Mouse (Mus musculus): Measurements from ENCODE around the gene B4galnt3. TPM values are rescaled to one million over a fixed set of nuclear protein-coding genes. Genes with fewer than 3 reads are reported as not detected.
A peak's percentile ranks its signal among the peaks of the same experiment; 100 is the strongest.

Gene B4galnt3
- 0.18 TPM in 2 replicates for polyA plus RNA-seq (2014; fragmentation: Nextera tagmentation; extraction: Ambion mirVana)

DNA sequence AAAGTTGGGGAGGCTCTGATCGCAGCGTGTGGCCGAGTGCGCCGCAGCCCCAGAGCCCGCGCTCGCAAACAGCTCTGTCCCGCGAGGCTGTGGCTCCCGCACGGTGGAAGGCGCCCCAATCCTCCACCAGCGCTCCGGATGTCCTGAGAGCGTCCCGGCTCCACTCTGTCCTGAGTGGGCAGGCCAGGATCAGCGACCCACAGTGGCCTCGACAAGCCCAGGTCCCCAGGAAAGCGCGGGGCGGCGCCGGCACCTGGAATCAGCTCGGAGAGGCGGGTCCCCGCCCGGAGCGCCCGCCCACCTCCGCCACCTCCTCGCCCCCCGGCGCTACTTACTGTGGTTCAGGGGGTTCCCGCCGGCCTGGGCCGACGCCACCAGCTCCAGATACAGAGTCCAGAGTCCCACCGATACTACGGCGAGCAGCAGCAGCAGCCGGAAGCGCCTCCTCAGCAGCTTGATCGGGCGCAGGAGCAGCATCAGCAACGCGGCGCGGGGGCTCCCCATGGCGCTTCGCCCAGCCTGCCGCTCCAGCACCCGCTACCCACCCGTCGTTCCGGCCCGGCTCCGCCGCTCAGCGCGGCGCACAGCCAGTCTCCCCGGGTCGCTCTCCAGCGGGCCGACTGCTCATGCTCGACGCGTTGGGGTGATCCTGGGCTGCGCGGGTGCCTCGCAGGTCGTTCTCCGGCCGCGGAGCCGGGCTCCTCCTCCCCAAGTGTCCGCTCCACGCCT lies at the start of gene B4galnt3, which contains the start of gene D330020A13Rik:
TSS of gene B4galnt3 (minus strand) at position 504 of the 729 bp plus-strand sequence.
TSS of gene D330020A13Rik (plus strand) at position 309 of the 729 bp plus-strand sequence.
- H3K27me3 ChIP-seq (ENCODE audit: control insufficient read depth, insufficient read depth, low read length): peaks cover 9% of the 10 kb centered on the region
- no peak within 1 kb of the TSS for H3K27ac ChIP-seq (replicated peaks; ENCODE audit: low read depth, low read length)
- H3K4me1 ChIP-seq (ENCODE audit: control insufficient read depth, insufficient read depth, low read length): no peaks in the 10 kb centered on the region
- ATAC-seq (replicated peaks; ENCODE audit: insufficient number of reproducible peaks, low FRiP score, low TSS enrichment, low read depth) (peak; percentile 77), DNase-seq (ENCODE audit: low spot score) (peak; percentile 64)
- H3K36me3 ChIP-seq (replicated peaks; ENCODE audit: control insufficient read depth, insufficient read depth, low read depth, low read length): no peaks in the 10 kb centered on the region
- H3K9ac ChIP-seq (replicated peaks; ENCODE audit: low read length): peak within 1 kb of the TSS; percentile 58
- H3K4me2 ChIP-seq (ENCODE audit: low read depth, low read length): peak within 1 kb of the TSS; percentile 99
- WGBS: under 1% methylated on average over 73 of the region's 79 CpGs
- peak within 1 kb of the TSS; percentile 65 for H3K4me3 ChIP-seq (ENCODE audit: low read depth, low read length)
- H3K9me3 ChIP-seq (replicated peaks; ENCODE audit: control insufficient read depth, low read length): no peaks in the 10 kb centered on the region

DNA sequence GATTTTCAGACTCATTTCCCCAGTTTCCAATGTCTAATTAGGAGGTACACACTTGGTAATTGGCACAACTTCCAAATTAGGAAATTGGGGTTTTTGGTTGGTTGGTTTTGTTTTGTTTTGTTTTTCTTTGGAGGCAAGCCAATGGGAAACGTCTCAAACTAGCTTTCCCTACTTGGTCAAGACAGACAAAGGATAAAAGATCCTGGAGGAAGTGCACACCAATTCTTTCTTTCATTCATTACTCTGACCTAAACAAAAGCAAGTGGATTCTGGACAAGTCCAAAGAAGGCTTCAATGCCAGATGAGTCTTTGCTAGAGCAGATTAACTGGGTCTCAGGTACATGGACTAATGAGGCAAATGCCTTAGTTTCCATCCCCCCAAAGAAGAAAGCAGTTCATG lies 49.6 kb upstream of the B4galnt3 start:
- H3K4me1 ChIP-seq (ENCODE audit: control insufficient read depth, insufficient read depth, low read length): no peaks in the 10 kb centered on the region
- no peaks in the 10 kb centered on the region for H3K9me3 ChIP-seq (replicated peaks; ENCODE audit: control insufficient read depth, low read length)
- no peak overlapping the region for H3K4me3 ChIP-seq (ENCODE audit: low read depth, low read length)
- DNase-seq (ENCODE audit: low spot score) (no peak), ATAC-seq (replicated peaks; ENCODE audit: insufficient number of reproducible peaks, low FRiP score, low TSS enrichment, low read depth) (no peak)
- WGBS: 74% methylated on average over 1 of the region's 1 CpGs
- H3K36me3 ChIP-seq (replicated peaks; ENCODE audit: control insufficient read depth, insufficient read depth, low read depth, low read length): peaks cover 8% of the 10 kb centered on the region
- no peak overlapping the region for H3K4me2 ChIP-seq (ENCODE audit: low read depth, low read length)
- H3K9ac ChIP-seq (replicated peaks; ENCODE audit: low read length): no peak overlapping the region
- no peaks in the 10 kb centered on the region for H3K27me3 ChIP-seq (ENCODE audit: control insufficient read depth, insufficient read depth, low read length)
- no peak overlapping the region for H3K27ac ChIP-seq (replicated peaks; ENCODE audit: low read depth, low read length)

DNA sequence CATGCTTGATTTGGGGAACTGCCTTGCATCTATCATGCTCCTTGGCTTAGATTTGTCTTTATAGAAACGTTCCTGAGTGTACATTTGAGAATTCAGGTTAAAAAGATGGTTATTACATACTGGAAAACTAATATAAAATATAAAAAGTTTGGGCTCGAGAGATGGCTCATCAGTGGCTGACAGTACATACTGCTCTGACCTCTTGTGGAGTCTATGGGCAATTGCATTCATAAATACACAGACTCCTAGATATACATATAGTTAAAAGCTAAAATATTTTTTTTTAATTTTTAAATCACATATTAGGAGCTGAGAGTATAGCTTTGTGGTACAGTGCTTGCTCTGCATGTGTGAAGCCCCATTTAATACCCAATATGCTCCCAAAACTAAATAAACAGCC lies 38.0 kb upstream of the B4galnt3 start:
- H3K4me3 ChIP-seq (ENCODE audit: low read depth, low read length): no peak overlapping the region
- no peak for ATAC-seq (replicated peaks; ENCODE audit: insufficient number of reproducible peaks, low FRiP score, low TSS enrichment, low read depth)
- H3K36me3 ChIP-seq (replicated peaks; ENCODE audit: control insufficient read depth, insufficient read depth, low read depth, low read length): no peaks in the 10 kb centered on the region
- no peak overlapping the region for H3K4me2 ChIP-seq (ENCODE audit: low read depth, low read length)
- no peak overlapping the region for H3K9ac ChIP-seq (replicated peaks; ENCODE audit: low read length)
- no peak overlapping the region for H3K27ac ChIP-seq (replicated peaks; ENCODE audit: low read depth, low read length)
- no peaks in the 10 kb centered on the region for H3K9me3 ChIP-seq (replicated peaks; ENCODE audit: control insufficient read depth, low read length)
- WGBS: 83% methylated on average over 2 of the region's 2 CpGs
- DNase-seq (ENCODE audit: low spot score): no peak
- H3K4me1 ChIP-seq (ENCODE audit: control insufficient read depth, insufficient read depth, low read length): no peaks in the 10 kb centered on the region
- no peaks in the 10 kb centered on the region for H3K27me3 ChIP-seq (ENCODE audit: control insufficient read depth, insufficient read depth, low read length)

GRCm38 (mm10) chr6:120324295-120324927 lies 30.1 kb upstream of the B4galnt3 start:
- H3K27me3 ChIP-seq (ENCODE audit: control insufficient read depth, insufficient read depth, low read length): no peaks in the 10 kb centered on the region
- H3K36me3 ChIP-seq (replicated peaks; ENCODE audit: control insufficient read depth, insufficient read depth, low read depth, low read length): no peaks in the 10 kb centered on the region
- DNase-seq (ENCODE audit: low spot score) (peak; percentile 87), ATAC-seq (replicated peaks; ENCODE audit: insufficient number of reproducible peaks, low FRiP score, low TSS enrichment, low read depth) (no peak)
- H3K9me3 ChIP-seq (replicated peaks; ENCODE audit: control insufficient read depth, low read length): no peaks in the 10 kb centered on the region
- H3K4me2 ChIP-seq (ENCODE audit: low read depth, low read length): no peak overlapping the region
- 26% methylated on average over 6 of the region's 6 CpGs for WGBS
- no peak overlapping the region for H3K9ac ChIP-seq (replicated peaks; ENCODE audit: low read length)
- no peak overlapping the region for H3K27ac ChIP-seq (replicated peaks; ENCODE audit: low read depth, low read length)
- no peaks in the 10 kb centered on the region for H3K4me1 ChIP-seq (ENCODE audit: control insufficient read depth, insufficient read depth, low read length)
- no peak overlapping the region for H3K4me3 ChIP-seq (ENCODE audit: low read depth, low read length)

GRCm38 (mm10) chr6:120320369-120320768 lies 26.0 kb upstream of the B4galnt3 start:
- Histone ChIP-seq H3K4me2 (ENCODE audit: low read depth, low read length) (no peak overlapping the region), H3K27me3 (ENCODE audit: control insufficient read depth, insufficient read depth, low read length) (no peaks in the 10 kb centered on the region), H3K36me3 (replicated peaks; ENCODE audit: control insufficient read depth, insufficient read depth, low read depth, low read length) (no peaks in the 10 kb centered on the region), H3K9me3 (replicated peaks; ENCODE audit: control insufficient read depth, low read length) (no peaks in the 10 kb centered on the region), H3K9ac (replicated peaks; ENCODE audit: low read length) (no peak overlapping the region), H3K27ac (replicated peaks; ENCODE audit: low read depth, low read length) (no peak overlapping the region), H3K4me3 (ENCODE audit: low read depth, low read length) (no peak overlapping the region), H3K4me1 (ENCODE audit: control insufficient read depth, insufficient read depth, low read length) (no peaks in the 10 kb centered on the region)
- ATAC-seq (replicated peaks; ENCODE audit: insufficient number of reproducible peaks, low FRiP score, low TSS enrichment, low read depth) (no peak), DNase-seq (ENCODE audit: low spot score) (no peak)
- WGBS: 70% methylated on average over 2 of the region's 2 CpGs

- Histone ChIP-seq H3K4me2 (ENCODE audit: low read depth, low read length) (no peak overlapping the region), H3K4me3 (ENCODE audit: low read depth, low read length) (no peak overlapping the region), H3K27ac (replicated peaks; ENCODE audit: low read depth, low read length) (no peak overlapping the region), H3K36me3 (replicated peaks; ENCODE audit: control insufficient read depth, insufficient read depth, low read depth, low read length) (no peaks in the 10 kb centered on the region), H3K9ac (replicated peaks; ENCODE audit: low read length) (no peak overlapping the region), H3K9me3 (replicated peaks; ENCODE audit: control insufficient read depth, low read length) (no peaks in the 10 kb centered on the region), H3K27me3 (ENCODE audit: control insufficient read depth, insufficient read depth, low read length) (no peaks in the 10 kb centered on the region), H3K4me1 (ENCODE audit: control insufficient read depth, insufficient read depth, low read length) (no peaks in the 10 kb centered on the region)
- 87% methylated on average over 9 of the region's 9 CpGs for WGBS
- DNase-seq (ENCODE audit: low spot score): no peak
- ATAC-seq (replicated peaks; ENCODE audit: insufficient number of reproducible peaks, low FRiP score, low TSS enrichment, low read depth): no peak
Measured at GRCm38 (mm10) chr6:120319129-120319528, 24.8 kb upstream of the B4galnt3 start.

DNA sequence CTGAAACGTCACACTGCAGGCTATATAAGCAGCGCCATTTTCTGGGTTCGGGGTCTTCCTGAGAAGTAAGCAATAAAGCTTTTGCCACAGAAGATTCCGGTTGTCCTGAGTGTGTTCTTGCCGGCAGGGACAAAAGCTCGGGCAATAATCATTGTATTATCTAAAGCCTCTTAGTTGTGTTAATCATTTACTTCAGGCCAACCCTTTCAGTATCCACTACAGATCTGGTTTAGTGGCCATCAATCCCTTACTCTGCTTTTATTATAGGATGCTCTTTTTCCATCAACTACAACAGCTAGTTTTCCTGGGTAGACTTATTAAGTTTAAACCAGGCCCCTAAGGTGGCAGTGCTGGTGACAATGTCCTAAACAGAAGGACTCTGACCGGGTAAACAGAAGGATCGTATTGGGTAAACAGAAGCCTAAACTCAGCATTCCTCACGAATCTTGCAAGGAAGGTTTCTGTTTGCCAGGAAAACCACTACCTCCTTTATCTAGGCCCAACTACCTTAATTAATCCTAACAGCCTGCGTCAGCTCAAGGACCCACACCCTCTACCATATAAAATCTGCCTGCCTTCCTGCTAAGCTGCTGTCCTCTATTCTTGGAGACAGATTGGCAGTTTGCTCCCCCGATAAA lies 24.1 kb upstream of the B4galnt3 start:
- H3K27me3 ChIP-seq (ENCODE audit: control insufficient read depth, insufficient read depth, low read length): no peaks in the 10 kb centered on the region
- no peak for DNase-seq (ENCODE audit: low spot score)
- H3K36me3 ChIP-seq (replicated peaks; ENCODE audit: control insufficient read depth, insufficient read depth, low read depth, low read length): no peaks in the 10 kb centered on the region
- no peak overlapping the region for H3K4me3 ChIP-seq (ENCODE audit: low read depth, low read length)
- H3K27ac ChIP-seq (replicated peaks; ENCODE audit: low read depth, low read length): no peak overlapping the region
- H3K9me3 ChIP-seq (replicated peaks; ENCODE audit: control insufficient read depth, low read length): no peaks in the 10 kb centered on the region
- H3K9ac ChIP-seq (replicated peaks; ENCODE audit: low read length): no peak overlapping the region
- H3K4me2 ChIP-seq (ENCODE audit: low read depth, low read length): no peak overlapping the region
- no peaks in the 10 kb centered on the region for H3K4me1 ChIP-seq (ENCODE audit: control insufficient read depth, insufficient read depth, low read length)
- WGBS: 83% methylated on average over 11 of the region's 11 CpGs
- ATAC-seq (replicated peaks; ENCODE audit: insufficient number of reproducible peaks, low FRiP score, low TSS enrichment, low read depth): no peak

DNA sequence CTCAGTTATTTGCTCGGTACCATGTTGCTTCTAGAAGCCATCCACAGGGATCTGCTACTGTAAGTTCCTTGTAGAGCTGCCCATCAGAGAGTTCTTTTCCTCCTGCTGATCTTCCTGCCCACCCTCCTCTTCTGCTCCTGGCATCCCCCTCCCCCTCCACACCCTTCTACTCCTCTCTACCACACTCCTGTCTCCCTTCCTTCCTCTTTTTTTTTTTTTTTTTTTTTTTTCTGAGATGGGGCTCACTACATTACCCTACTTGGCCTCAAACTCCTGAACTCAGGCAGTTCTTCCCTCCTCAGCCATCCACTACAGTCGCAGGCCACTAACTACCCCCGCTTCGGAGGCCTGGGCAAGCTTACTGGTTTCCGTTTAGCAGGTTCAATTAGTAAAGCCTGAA lies 18.1 kb upstream of the B4galnt3 start:
- WGBS: 78% methylated on average over 5 of the region's 5 CpGs

More for the DNA sequence above, 18.1 kb upstream of the B4galnt3 start:
- DNase-seq (ENCODE audit: low spot score): no peak
- H3K4me2 ChIP-seq (ENCODE audit: low read depth, low read length): no peak overlapping the region
- no peaks in the 10 kb centered on the region for H3K27me3 ChIP-seq (ENCODE audit: control insufficient read depth, insufficient read depth, low read length)
- ATAC-seq (replicated peaks; ENCODE audit: insufficient number of reproducible peaks, low FRiP score, low TSS enrichment, low read depth): no peak
- no peaks in the 10 kb centered on the region for H3K36me3 ChIP-seq (replicated peaks; ENCODE audit: control insufficient read depth, insufficient read depth, low read depth, low read length)
- no peaks in the 10 kb centered on the region for H3K4me1 ChIP-seq (ENCODE audit: control insufficient read depth, insufficient read depth, low read length)
- H3K27ac ChIP-seq (replicated peaks; ENCODE audit: low read depth, low read length): no peak overlapping the region
- H3K9ac ChIP-seq (replicated peaks; ENCODE audit: low read length): no peak overlapping the region
- no peak overlapping the region for H3K4me3 ChIP-seq (ENCODE audit: low read depth, low read length)
- no peaks in the 10 kb centered on the region for H3K9me3 ChIP-seq (replicated peaks; ENCODE audit: control insufficient read depth, low read length)
